Mouse (Mus musculus): ENCODE results near the gene Rassf1.
A peak's percentile ranks its signal among the peaks of the same experiment; 100 is the strongest.

Rassf1 gene

DNA sequence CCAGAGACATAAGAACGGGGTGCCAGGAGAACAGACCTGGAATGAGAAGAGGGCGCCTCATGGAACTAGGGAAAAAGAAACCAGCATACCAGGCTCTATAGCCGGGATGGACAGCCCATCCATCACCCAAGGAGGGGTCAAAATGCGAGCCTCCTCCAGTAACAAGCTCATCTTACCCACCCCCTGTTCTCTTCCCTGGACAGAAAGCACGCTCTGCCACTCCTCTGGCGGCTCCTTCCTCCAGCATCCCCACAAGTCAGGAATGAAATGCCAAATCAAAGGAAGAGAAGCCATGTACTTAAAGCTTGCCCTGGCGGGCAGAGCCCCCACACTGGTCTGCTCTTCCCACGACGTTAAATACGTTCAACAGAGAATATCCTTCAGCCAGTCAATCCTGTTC is 10.3 kb upstream of the Rassf1 start:
- DNase-seq = no peak

DNA sequence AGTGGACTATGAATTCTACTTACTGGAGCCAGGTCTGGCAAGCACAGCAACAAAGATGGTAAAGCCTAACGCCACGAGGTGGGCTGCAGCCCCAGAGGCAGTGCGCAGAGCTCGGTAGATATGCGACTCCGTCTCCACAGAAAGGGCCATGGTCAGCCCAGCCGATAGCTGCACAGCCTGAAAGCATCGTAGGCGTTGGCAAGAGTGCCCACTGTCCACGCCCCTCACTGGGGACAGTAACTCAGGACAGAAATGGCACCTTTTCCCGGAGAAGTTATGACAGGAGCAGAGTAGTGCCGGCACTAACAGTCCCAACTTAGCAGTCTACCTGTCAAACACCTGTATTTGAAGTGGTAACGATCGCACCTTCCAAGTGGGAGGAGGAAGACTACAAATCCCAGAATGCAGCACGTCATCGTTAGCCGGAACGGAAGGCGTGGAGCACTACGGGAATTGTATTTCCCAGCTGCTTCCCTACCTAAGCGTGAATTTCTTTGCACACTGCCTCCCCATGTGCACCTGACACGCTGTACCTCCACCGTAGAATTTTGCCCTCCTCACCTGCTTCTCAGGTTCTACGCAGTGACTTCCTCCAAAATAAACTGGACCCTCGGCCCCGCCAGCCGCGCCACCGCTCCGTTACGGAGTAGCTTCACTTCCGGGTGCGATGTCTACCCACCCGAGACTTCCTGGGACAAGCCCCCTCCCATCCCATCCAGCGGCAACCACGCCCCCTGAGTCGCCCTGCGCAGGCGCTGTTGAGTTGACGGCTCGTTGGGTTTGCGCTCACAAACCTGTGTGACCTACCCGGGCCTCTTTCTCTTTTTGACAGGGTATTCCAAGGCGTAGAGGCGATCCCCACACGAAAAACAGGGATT is 9.6 kb upstream of the Rassf1 start, which contains the start of the genes Cyb561d2 and Nprl2:
Gene Cyb561d2, minus strand, starts transcription at position 720 of the 878 bp plus-strand sequence.
Gene Nprl2, plus strand, starts transcription at position 753 of the 878 bp plus-strand sequence.
- peak; percentile 94 for DNase-seq

DNA sequence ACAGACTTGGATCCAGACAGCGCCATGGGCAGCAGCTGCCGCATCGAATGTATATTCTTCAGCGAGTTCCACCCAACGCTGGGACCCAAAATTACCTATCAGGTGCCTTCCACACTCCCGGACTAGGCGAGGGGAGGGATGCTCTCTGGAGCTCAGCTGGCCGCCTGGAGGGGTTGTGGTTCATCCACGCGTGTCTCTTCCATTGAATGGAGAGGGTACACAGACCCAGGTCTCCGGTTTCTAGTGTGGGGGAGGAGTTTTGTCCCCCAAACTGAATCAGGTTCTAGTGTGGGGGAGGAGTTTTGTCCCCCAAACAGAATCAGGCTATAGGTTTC is 9.0 kb upstream of the Rassf1 start:
- no peak for DNase-seq

DNA sequence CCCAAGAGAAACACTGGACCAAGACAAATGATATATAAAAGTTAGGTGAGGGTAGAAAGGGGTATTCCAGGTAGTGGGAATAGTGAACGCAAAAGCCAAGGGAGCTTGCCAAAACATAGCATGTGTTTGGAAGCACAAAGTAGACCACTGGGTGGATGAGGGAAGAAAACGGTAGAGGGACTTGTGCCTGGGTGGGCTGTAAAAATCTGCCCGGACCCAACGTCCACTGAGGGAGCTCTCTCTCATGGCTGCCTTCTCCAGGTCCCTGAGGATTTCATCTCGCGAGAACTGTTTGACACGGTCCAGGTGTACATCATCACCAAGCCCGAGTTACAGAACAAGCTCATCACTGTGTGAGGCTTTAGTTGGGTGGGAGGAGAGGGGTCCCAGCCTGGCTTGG is 8.6 kb upstream of the Rassf1 start:
- peak; percentile 8 for DNase-seq

DNA sequence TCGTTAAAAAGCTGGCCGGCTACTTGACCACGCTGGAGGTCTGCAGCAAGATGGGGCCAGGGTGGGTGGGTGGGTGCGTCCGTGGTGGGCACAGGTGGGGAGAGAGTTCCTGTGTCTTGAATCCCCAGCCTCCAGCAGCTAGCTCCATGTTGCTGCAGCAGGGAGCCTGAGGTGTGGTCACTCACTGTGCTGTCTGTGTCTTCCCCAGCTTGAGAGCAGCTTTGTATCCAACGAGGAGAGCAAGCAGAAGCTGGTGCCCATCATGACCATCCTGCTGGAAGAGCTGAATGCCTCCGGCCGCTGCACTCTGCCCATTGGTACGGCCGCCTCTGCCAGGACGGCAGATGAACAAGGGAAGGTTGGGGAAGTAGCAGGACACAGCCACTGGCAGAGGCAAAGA is 8.1 kb upstream of the Rassf1 start:
- DNase-seq = peak; percentile 8

DNA sequence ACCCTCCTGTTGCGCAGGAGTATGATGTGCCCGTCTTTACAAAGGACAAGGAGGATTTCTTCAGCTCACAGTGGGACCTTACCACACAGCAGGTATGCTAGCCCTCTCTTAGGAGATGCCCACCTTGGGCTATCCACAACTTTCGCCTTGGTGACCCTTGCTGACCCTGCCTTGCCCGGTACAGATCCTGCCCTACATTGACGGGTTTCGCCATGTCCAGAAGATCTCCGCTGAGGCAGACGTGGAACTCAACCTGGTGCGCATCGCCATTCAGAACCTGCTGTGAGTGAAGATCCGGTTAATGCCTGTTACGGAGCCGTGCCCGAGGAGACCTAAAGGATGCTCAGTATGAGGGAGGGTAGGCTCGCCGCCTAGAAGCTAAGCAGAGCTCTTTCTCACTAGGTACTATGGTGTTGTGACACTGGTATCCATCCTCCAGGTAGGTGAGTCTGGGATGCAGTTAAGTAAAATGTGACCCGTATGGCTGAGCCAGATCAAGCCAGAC is 7.1 kb upstream of the Rassf1 start:
- DNase-seq = no peak

DNA sequence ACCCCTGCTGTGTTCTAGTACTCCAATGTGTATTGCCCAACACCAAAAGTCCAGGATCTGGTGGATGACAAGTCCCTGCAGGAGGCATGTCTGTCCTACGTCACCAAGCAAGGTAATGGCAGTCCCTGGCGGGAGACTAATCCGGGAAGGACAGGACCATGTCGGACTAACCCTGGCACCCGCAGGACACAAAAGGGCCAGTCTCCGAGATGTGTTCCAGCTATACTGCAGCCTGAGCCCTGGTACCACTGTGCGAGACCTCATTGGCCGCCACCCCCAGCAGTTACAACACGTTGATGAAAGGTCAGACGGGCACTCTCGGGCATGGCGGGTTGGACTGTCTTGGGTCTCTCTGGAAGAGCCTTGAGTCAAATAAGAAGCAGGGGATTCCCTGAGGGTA is 6.6 kb upstream of the Rassf1 start:
- no peak for DNase-seq

DNA sequence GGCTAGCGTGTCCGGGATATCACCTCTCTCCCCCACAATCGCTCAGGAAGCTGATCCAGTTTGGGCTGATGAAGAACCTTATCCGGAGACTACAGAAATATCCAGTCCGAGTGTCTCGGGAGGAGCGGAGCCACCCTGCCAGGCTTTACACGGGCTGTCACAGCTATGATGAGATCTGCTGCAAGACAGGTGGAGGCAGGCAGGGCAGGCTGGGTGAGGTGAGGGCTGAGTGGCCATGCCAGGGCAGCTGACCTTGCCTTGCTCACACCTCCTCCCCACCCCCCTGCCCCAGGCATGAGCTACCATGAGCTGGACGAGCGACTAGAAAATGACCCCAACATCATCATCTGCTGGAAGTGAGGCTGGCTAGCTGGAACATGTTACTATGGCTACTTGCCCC is 6.2 kb upstream of the Rassf1 start:
- no peak for DNase-seq

DNA sequence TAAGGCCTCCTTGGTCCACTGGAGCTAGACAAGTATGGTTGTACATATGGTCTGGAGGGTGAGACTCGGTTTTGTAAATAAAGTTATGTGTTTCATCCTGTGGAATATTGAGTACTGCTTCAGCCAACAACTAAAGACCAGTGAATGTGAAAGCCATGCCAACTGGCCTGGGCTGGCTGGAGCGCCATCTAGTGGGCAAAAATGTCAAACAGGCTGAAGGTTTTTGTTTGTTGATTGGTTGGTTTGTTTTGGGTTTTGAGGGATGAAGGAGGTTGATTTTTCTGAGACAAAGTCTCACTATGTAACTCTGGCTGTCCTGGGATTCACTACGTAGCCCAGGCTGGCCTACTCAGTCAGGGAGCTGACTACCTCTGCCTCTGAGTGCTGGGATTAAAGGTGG is 5.8 kb upstream of the Rassf1 start:
- DNase-seq = no peak

DNA sequence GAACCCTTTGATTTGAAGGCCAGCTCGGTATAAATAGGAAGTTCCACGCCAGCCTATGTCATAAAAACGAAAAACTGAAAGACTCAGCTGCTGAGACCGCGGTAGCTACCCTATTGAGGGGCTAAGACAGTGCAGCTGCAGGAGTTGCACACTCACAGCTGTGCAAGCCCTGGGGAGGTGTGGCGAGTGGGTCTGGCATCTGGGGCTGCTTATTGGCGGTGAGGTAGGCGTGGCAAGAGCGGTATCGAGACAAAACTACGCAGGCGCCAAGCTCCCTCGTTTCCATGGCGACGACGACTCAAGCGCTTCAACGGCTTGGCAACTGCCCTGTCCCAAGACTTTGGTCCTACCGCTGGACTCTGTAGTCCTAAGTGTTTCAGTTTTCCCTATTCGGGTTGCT is 4.3 kb upstream of the Rassf1 start, which contains the start of gene Zmynd10:
Gene Zmynd10, plus strand, starts transcription at position 273 of the 400 bp plus-strand sequence.
- peak; percentile 87 for DNase-seq

DNA sequence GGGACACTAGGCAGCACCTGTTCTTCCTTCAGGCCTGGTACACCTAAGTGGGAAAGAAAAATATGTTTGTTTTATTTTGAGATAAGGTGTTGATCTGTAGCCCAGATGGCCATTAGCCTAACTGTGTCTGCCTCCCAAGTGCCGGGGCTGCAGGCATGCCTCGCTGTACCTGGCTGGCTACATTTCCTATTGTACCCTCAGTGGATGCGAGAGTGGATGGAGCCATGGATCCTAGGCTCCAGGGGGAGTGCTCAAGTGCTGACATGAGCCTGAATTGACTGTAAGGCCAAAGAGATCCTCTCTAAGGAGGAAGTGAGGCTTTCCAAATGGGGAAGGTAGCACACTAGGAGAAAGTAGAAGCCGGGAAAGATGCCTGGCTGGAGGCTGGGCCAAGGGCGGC is 3.4 kb upstream of the Rassf1 start:
- no peak for DNase-seq

DNA sequence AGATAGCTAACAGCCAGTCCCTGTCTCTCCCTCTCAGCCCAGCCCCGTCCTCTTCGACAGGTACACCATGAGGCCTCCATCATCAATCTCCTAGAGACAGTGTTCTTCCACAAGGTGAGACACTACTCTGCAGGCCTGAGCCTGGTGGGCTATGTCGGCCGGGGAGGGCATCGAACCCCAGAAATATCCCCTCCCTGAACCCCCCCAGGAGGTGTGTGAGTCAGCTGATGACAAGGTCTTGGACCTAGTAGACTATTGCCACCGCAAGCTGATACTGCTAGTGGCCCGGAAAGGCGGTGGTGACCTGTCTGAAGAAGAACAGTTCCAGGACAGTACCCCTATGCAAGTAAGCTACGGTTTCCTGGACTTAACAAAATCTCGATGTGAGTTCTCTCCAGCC is 2.5 kb upstream of the Rassf1 start:
- DNase-seq = no peak

DNA sequence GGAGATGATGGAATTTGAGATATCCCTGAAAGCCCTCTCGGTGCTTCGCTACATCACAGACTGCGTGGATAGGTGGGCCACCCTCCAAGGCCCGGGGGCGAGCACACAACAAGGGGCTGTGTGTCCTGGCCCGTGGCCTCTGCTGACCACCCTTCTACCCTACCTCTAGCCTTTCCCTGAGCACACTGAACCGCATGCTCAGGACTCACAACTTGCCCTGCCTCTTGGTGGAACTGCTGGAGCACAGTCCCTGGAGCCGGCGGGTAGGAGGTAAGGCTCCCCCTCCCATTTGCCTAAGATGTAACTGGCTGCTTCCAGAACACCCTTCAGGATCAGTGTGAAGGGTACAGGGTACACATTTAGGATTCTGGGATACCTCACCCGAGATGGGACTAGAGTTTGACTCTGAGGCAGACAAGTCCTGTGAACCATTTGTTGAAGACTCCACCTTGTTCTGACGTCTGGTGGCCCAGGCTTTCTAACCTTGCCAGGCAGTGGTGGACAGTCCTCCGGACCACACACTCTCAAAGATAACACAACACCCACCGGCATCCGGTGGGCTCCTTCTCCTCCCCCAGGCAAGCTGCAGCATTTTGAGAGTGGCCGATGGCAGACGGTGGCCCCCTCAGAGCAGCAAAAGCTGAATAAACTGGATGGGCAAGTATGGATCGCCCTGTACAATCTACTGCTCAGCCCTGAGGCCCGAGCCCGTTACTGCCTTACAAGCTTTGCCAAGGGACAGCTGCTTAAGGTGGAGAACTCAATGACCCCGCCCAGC is 1.9 kb upstream of the Rassf1 start:
- no peak for DNase-seq

DNA sequence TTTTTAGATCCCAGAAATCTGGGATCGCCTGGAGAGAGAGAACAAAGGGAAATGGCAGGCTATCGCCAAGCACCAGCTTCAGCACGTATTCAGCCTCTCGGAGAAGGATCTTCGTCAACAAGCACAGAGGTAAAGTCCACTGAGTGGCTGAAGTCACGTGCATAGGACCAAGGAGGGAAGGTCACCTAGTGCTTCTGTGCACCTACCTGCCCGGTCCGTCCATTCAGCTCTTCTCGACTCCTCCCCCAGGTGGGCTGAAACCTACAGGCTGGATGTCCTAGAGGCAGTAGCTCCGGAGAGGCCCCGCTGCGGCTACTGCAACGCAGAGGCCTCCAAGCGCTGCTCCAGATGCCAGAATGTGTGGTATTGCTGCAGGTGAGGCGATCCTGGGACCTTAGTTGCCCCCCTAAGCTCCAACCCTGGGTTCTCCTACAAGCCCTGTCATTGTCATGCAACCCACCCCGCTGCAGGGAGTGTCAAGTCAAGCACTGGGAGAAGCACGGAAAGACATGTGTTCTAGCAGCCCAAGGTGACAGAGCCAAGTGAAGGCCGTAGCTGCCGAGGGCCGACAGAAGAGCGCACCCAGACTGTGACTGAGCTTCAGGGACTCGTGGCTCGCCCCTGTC is 751 bp upstream of the Rassf1 start:
- DNase-seq = no peak

DNA sequence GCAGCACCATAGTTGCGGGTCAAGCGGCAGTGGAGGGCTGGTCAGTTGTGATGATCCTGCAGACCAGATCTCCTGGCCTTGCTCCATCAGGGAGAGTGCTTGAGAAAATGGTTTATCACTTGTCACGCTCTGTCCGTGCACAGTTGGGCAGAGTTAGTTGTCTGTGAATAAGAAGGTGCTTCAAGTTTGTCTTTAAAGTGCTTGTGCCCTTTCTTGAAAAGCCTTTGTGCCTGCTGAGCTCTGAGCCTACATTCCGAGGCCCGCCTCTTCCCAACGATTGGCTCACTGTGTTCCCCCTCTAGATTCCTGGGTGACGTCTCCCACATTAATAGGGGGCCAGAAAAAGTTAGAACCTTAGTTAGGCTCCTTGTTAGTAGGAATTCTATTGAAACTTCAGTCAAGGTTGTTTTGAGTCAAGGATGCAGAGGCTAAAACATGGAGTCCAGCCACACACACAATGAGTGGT is 568 bp downstream of the Rassf1 start:
- DNase-seq = no peak

DNA sequence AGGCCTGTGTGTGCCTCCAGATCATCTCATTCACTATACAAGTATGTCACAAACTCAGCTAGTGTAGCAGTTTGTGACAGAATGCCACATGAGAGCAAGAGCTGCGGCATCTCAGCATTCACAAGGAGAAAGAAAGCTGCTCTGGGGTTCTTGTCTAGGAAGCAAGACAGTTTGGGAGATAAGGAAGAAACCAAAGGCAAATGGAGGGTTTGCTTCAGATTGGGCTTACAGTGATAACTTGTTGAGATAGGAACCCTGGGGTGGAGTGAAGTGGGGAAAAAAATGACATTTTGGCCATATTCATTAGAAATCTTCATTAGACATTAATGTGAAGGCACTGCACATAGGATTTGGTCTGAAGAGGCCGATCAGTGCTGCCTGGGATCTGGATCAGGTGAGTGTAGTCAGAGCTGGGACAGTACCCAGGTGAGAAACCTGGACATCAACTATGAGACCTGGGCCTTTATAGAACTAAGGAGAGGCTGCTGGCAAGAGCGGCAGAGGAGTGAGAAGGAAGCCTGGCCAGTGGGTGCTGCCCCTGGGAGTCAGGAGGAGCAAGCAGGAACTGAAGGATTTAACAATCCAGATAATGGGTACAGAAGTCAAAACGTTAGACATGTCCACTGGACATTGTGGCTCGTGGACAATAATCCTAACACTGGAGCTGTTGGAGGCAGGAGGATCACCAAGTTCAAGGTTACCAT is 1.5 kb downstream of the Rassf1 start:
- no peak for DNase-seq

DNA sequence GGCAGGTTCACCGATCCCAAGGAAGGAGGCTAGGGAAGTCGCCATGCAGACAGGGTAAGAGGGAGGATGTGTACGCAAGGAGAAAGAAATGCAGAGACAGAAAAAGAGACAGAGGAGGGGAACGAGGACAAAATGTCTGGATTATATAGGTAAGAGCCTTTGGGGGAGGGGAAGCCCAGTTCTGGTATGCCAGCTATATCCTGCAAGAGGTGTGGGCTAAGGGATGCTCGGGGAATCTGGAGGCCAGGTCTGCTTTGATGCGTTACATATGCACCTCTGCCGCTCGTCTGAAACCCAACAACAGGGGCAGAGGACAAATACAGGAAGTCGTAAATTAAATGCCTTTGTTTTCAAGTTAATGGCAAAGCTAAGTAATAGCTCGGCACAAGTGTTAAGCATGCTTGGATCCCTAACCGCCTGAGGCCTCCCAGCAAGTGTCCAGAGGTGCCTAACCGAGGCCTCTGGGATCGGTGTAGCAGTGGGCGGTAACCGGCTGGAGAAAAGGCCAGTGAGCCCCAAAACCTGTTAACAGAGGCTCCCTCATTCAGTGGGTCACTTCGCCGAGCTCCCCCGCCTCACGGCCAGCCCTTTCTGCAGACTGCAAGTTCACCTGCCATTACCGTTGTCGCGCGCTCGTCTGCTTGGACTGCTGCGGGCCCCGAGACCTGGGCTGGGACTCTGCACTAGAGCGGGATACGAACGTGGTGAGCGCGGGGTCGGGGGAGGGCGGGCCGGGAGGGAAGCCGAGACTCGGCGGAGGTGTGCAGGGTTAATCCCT is 2.4 kb downstream of the Rassf1 start:
- no peak for DNase-seq

DNA sequence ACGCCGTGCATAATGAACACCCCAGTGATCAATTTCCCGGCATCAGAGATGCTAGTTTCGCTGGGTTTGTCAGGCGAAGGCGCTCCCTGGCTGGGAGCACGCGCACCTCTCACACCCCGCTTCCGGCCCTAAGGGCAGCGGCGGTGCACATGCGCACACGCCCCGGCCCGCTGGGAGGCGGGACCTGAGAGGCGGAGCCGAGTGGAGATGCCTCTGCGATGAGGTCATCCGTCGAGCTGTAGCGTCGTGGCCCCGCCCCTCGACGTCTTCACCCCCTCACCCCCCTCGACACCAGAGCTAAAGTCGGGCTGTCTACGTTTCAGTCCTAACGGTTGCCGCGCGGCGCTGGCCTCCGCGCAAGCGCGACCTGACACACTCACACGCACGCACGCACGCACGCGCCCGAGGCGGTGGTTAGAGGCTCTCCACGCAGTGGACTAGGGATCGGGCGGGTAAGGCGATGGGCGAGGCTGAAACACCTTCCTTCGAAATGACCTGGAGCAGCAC is 3.0 kb downstream of the Rassf1 start:
- DNase-seq = peak; percentile 97

DNA sequence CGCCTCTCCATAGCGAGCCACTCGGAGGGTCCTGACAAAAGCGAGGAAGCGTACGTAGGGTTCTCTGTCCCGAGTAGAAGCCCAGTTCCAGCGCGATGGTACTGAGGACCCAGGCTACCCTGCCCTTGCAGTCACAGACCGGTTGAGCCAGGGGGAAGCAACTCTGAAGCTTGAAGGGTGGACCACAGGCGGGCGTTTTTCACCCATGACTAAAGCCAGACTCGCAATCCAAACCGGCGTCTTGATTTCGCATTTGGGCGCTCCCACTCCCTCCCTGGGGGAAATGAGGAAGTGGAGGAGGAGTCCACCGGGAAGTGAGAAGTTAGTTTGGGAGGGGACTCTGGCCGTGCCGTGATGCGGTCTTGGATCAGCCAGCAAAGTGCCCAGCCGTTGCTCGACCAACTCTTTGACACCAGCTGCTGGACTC is 3.7 kb downstream of the Rassf1 start:
- DNase-seq = no peak

DNA sequence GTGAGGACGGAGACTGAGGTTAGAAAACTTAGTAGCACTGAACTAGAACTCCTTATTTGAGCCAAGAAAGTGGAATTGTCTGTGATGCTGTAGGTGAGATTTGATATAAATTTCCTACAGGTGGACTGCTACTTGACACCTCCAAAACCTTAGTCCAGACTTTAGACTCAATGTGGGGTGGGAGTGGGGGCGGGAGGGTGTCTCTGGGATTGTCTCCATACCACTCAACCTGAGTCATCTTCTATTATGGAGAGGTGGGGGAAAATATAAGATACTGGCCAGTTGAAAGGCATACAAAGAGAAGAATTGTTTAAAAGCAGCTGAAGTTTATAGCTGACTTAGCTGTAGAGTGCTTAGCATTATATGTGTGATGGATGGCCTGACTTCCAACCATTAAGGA is 4.3 kb downstream of the Rassf1 start:
- no peak for DNase-seq

DNA sequence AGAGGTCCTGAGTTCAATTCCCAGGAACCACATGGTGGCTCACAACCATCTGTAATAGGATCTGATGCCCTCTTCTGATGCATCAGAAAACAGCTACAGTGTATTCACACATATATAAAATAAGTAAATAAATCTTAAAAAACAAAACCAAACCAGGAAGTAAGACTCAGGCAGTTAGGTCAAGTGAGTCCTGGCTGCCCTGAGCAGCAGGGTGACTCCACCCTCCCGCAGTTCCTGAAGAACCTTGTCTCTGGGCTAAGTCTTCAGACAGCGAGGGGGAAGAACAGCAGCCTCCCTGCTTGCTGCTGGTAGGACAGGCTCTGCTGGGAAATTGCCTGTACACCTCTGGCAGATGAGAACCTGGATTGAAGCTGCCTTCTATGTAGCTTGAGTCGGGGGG is 5.0 kb downstream of the Rassf1 start:
- DNase-seq = no peak
